Mouse (Mus musculus) lung, embryonic 15.5 days (tissue): Measurements from ENCODE around the gene Slc19a3. TPM values are rescaled to one million over a fixed set of nuclear protein-coding genes. Genes with fewer than 3 reads are reported as not detected.

Experiments used
- ATAC-seq: fragments of 200-750 bp; cut with Nextera tagmentation; 2 replicates; pipeline ENCODE4 v1.8.0; 2017; ENCODE audit warnings: moderate number of reproducible peaks, borderline replicate concordance; ENCODE audit not compliant: low FRiP score, low TSS enrichment; ENCODE audit errors: extremely low read depth
- H3K27ac ChIP-seq: fragments of 300-500 bp; sonication (generic); 2 replicates; pipeline ENCODE4 v1.5.1; 2015; ENCODE audit warnings: moderate library complexity, mild to moderate bottlenecking, inconsistent platforms
- H3K27me3 ChIP-seq: fragments of 300-500 bp; sonication (generic); 2 replicates; pipeline ENCODE4 v1.6.1; 2015; ENCODE audit warnings: inconsistent platforms
- H3K36me3 ChIP-seq: fragments of 300-500 bp; sonication (generic); 2 replicates; pipeline ENCODE4 v1.6.1; 2015; ENCODE audit warnings: inconsistent platforms
- H3K4me1 ChIP-seq: fragments of 300-500 bp; sonication (generic); 2 replicates; pipeline ENCODE4 v1.6.1; 2015; ENCODE audit warnings: inconsistent platforms
- H3K4me2 ChIP-seq: fragments of 300-500 bp; sonication (generic); 2 replicates; pipeline ENCODE4 v1.6.1; 2015; ENCODE audit warnings: inconsistent platforms, mild to moderate bottlenecking, moderate library complexity
- H3K4me3 ChIP-seq: fragments of 300-500 bp; sonication (generic); 2 replicates; pipeline ENCODE4 v1.5.1; 2015; ENCODE audit warnings: mild to moderate bottlenecking, inconsistent platforms
- H3K9ac ChIP-seq: fragments of 300-500 bp; sonication (generic); 2 replicates; pipeline ENCODE4 v1.6.1; 2015; ENCODE audit warnings: inconsistent platforms
- H3K9me3 ChIP-seq: fragments of 300-500 bp; sonication (generic); 2 replicates; pipeline ENCODE4 v1.6.1; 2016; ENCODE audit warnings: inconsistent platforms
- WGBS: fragments of 180-500 bp; shearing (Covaris S2); methylation state at CpG from one replicate; pipeline ENCODE4 v1.1.7; 2015; 5-methylcytosine and 5-hydroxymethylcytosine counted together
- polyA plus RNA-seq: library from polyadenylated mRNA; unstranded; fragments of >200 nt; fragmentation: Nextera tagmentation; extraction: Ambion mirVana; gene quantifications from 2 replicates; pipeline ENCODE4 v1.2.1, GENCODE M21; 2015

Slc19a3 gene
- polyA plus RNA-seq, 1 experiment from 2014 or later: 0.65 TPM

DNA sequence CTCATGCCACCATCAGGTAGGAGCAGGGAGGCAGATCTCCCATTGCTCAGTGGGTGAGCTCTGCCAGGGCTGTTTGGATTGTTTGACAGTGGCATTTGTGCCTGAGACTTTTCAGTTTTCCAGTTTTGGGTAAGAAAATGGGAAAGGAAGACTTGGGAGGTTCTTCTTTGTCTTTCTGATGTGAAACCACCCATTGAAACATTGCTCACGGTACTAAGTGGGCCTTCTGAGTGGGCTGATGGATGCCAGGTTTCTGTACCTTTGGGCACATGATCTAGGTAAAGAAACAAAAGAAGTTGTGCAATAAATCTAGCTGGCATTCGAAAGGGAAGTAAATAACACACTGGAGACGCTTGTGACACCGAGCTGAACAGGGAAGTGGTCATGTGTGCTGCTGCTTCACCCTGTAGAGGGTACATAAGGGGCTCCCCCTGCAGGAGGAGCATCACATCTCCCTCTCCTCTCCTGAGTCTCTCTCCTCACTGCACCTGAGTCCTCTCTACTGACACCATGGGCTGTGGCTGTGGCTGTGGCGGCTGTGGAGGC, 6.7 kb upstream of the Slc19a3 start, which contains the start of gene Gm47969:
TSS of gene Gm47969 (plus strand) at position 51 of the 546 bp plus-strand sequence.
- ATAC-seq: 0 out of 2 replicates have a peak, but pooled peaks have one; percentile 19
- no peaks in the 10 kb centered on the region for H3K4me1 ChIP-seq
- WGBS: 71% methylated on average over 5 of the region's 5 CpGs

DNA sequence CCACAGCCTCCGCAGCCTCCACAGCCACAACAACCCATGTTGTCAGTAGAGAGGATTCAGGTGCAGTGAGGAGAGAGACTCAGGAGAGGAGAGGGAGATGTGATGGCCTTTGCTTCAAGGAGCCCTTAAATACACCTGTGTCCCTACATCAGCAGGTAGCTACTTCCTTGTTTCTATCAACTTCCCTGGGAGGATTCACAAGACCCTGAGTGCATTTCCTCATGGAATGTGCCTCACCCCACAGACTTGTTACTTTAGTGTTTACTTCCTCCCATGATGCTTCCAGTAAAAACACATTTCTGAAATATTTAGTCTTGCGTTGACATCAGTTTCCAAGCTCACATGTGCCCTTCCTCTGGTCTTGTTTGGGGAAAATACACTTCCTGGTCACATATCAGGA, 4.1 kb upstream of the Slc19a3 start, which contains the start of gene Krtap28-10:
TSS of gene Krtap28-10 (minus strand) at position 101 of the 400 bp plus-strand sequence.
- Histone ChIP-seq H3K27me3 (no peaks in the 10 kb centered on the region), H3K4me3 (no peak within 1 kb of the TSS), H3K4me2 (no peak within 1 kb of the TSS), H3K9me3 (no peaks in the 10 kb centered on the region), H3K9ac (no peak within 1 kb of the TSS), H3K27ac (no peak within 1 kb of the TSS), H3K36me3 (no peaks in the 10 kb centered on the region), H3K4me1 (no peaks in the 10 kb centered on the region; the same call in 1 of the 2 replicates)
- no peak for ATAC-seq
- WGBS: 80% methylated on average over 2 of the region's 2 CpGs

More for the DNA sequence above, 6.7 kb upstream of the Slc19a3 start, which contains the start of gene Gm47969:
- H3K9me3 ChIP-seq: no peaks in the 10 kb centered on the region
- H3K27ac ChIP-seq: no peak within 1 kb of the TSS
- H3K4me3 ChIP-seq: no peak within 1 kb of the TSS
- H3K9ac ChIP-seq: no peak within 1 kb of the TSS
- no peaks in the 10 kb centered on the region for H3K27me3 ChIP-seq
- H3K36me3 ChIP-seq: no peaks in the 10 kb centered on the region
- H3K4me2 ChIP-seq: no peak within 1 kb of the TSS

DNA sequence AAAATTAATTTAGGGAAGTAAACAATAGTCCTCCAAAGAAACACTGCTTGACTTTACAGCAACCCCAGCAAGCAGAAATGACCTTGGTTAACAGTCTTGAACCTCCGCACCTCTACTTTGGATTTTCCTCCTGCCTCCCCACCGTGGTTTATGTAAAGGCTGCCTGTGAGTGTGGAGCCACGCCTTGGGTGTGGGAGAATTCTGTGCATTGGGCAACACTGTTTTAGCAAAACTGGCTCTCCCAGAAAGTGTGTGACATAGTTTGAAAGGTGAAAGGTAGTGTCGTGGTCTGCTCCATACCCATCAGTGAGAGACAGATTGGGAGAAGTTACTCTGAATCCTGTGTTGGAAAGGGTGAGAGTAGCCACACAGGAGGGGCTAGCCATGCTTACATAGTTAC, 832 bp upstream of the Slc19a3 start:
- H3K27me3 ChIP-seq: no peaks in the 10 kb centered on the region
- H3K9me3 ChIP-seq: no peaks in the 10 kb centered on the region
- no peak for ATAC-seq
- H3K27ac ChIP-seq: no peak overlapping the region
- no peak overlapping the region for H3K4me3 ChIP-seq
- no peak overlapping the region for H3K9ac ChIP-seq
- no peak overlapping the region for H3K4me2 ChIP-seq
- no peaks in the 10 kb centered on the region for H3K36me3 ChIP-seq
- no peaks in the 10 kb centered on the region; the same call in 1 of the 2 replicates for H3K4me1 ChIP-seq
- WGBS: 71% methylated on average over 4 of the region's 4 CpGs

DNA sequence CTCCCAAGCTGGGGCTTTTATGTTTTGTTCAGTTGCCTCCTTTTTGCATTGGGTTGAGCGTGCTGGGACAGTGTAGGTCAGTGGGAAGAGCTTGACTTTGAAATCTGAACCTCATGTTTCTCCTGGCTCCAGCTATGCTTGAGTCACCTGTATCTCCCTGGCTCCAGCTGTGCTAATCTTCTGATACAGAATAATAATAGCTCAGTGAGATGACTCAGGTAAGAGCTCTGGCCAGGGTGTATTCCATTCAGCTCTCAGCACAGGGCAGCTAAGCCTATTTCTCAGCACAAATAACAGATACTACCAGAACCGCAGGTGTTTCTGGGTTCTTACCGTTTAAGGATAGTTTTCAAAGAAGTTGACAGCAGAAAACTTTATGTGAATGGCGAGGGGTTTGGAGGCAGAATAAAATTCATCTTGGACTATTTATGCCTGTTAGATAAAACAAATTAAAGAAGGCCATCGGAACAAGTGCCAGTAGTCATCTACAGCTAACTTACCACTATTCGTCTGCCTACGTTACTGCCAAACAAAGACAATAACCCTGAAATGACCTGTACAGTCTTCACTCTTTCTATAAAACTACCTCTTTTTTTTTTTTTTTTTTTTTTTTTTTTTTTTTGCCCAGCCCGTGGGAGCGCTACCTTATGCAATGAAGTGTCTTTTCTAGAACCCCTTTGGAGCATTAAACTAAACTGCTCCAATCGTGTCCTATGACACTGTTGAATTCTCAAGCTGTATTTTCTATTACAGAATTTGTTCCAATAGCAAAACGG, 1.2 kb downstream of the Slc19a3 start:
- H3K4me2 ChIP-seq: peak overlapping the region; percentile 68; the same call in 1 of the 2 replicates
- H3K27me3 ChIP-seq: no peaks in the 10 kb centered on the region
- 73% methylated on average over 11 of the region's 11 CpGs for WGBS
- no peak overlapping the region for H3K9ac ChIP-seq
- no peak overlapping the region for H3K4me3 ChIP-seq
- no peak for ATAC-seq
- no peaks in the 10 kb centered on the region for H3K36me3 ChIP-seq
- H3K27ac ChIP-seq: no peak overlapping the region
- no peaks in the 10 kb centered on the region; the same call in 1 of the 2 replicates for H3K4me1 ChIP-seq
- H3K9me3 ChIP-seq: no peaks in the 10 kb centered on the region

DNA sequence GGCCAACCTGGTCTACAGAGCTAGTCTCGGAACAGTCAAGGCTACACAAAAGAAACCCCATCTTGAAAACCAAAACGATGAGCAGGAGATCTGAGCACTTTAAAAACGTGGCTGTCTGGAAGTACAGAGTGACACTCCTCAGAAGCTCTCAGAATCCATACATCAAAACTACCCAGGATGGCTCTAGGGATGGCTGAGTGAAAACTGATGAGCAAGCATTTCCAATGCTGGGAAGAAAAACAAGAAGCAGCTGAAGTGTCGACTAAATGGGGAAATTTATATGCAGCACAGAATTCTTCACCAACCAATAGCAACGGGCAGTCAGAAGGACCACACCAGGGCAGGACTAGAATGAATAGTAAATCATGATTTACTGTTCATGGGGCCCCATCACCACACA, 3.7 kb downstream of the Slc19a3 start:
- no peak overlapping the region for H3K27ac ChIP-seq
- WGBS: 63% methylated on average over 5 of the region's 5 CpGs
- no peaks in the 10 kb centered on the region for H3K27me3 ChIP-seq
- no peaks in the 10 kb centered on the region for H3K9me3 ChIP-seq
- H3K36me3 ChIP-seq: no peaks in the 10 kb centered on the region
- no peak overlapping the region for H3K4me3 ChIP-seq
- no peak overlapping the region for H3K9ac ChIP-seq
- no peak overlapping the region for H3K4me2 ChIP-seq
- ATAC-seq: no peak
- H3K4me1 ChIP-seq: no peaks in the 10 kb centered on the region; the same call in 1 of the 2 replicates

DNA sequence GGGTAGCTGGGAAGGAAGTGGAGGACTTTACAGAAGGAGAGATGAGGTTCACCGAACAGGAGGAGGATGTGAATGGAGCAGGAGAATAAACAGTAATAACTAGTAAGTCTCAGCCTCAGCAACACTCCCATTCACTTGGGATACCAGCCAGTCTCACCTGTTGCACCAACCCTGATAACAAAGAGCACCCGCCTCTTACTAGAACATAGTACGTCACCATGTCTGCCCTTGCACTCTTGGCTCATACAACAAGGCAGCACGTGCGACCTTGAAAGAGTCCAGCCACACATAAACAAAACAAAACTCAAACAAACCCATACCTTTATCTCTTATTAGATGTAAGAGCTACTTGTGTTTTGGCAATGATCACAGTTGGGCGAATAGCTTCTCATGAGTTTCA, 5.7 kb downstream of the Slc19a3 start:
- H3K4me3 ChIP-seq: no peak overlapping the region
- H3K9me3 ChIP-seq: no peaks in the 10 kb centered on the region
- H3K9ac ChIP-seq: no peak overlapping the region
- no peak overlapping the region for H3K27ac ChIP-seq
- H3K4me1 ChIP-seq: no peaks in the 10 kb centered on the region
- H3K27me3 ChIP-seq: no peaks in the 10 kb centered on the region
- ATAC-seq: no peak
- WGBS: 74% methylated on average over 6 of the region's 6 CpGs
- H3K36me3 ChIP-seq: no peaks in the 10 kb centered on the region
- no peak overlapping the region for H3K4me2 ChIP-seq

DNA sequence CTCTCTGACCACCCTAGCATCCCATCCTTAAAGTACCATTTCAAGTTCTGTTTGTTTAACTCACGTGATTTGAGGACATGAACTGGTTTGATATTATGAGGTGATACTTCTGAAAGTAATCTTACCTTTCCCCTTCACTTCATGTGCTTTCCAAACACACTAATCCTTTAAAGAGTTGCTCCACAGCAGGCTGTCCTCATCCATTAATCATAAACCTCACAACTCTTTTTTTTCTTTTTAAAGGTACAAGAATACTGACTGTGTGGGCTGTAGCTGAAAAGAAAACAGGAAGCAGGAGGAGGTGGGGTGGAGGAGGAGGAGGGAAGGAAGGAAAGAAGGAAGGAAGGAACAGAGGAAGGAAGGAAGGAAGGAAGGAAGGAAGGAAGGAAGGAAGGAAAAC, 6.3 kb downstream of the Slc19a3 start:
- H3K36me3 ChIP-seq: no peaks in the 10 kb centered on the region
- no peak overlapping the region for H3K4me2 ChIP-seq
- H3K9ac ChIP-seq: no peak overlapping the region
- H3K27me3 ChIP-seq: no peaks in the 10 kb centered on the region
- WGBS: 19% methylated on average over 1 of the region's 1 CpGs
- H3K27ac ChIP-seq: no peak overlapping the region
- no peak overlapping the region for H3K4me3 ChIP-seq
- no peak for ATAC-seq
- H3K9me3 ChIP-seq: no peaks in the 10 kb centered on the region
- no peaks in the 10 kb centered on the region for H3K4me1 ChIP-seq

DNA sequence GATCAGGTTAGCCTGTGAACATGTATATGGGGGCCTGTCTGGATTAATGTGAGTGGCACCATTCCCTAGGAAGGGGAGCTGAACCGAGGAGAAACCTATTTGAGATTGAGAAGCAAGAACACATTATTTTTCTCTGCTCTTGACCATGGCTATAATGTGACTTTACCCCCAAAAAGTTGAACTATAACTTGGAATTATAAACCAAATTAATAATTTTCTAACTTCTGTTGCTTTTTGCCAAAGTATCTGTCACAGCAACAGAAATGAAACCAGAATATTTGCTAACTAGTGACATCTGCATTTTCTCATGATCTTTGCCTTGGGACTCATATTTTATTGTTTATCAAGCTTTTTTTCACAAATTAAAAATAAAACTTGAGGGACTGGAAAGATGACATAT, 21.7 kb downstream of the Slc19a3 start:
- Histone ChIP-seq H3K27me3 (no peaks in the 10 kb centered on the region), H3K9ac (no peak overlapping the region), H3K4me3 (no peak overlapping the region), H3K4me1 (no peaks in the 10 kb centered on the region), H3K9me3 (no peaks in the 10 kb centered on the region), H3K4me2 (no peak overlapping the region), H3K36me3 (no peaks in the 10 kb centered on the region), H3K27ac (no peak overlapping the region)
- 59% methylated on average over 1 of the region's 1 CpGs for WGBS
- no peak for ATAC-seq

DNA sequence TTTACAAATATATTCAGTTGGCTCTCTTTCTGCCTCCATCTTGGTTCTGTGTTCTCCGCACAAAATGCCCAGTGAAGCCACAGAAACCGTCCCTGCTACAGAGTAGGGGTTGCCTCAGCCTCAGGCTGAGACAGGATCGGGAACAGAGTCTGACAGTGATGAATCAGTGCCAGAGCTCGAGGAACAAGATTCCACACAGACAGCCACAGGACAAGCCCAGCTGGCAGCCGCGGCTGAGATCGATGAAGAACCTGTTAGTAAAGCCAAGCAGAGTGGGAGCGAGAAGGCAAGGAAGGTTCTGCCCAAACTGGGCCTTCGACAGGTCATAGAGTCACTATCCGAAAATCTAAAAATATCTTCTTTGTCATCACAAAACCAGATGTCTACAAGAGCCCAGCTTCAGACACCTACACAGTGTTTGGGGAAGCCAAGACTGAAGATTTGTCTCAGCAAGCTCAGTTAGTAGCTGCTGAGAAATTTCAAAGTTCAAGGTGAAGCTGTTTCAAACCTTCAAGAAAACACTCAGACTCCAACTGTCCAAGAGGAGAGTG, 22.8 kb downstream of the Slc19a3 start:
- no peak overlapping the region for H3K9ac ChIP-seq
- no peak for ATAC-seq
- no peak overlapping the region for H3K4me3 ChIP-seq
- H3K4me2 ChIP-seq: no peak overlapping the region
- 53% methylated on average over 10 of the region's 10 CpGs for WGBS
- H3K27ac ChIP-seq: no peak overlapping the region
- no peaks in the 10 kb centered on the region for H3K4me1 ChIP-seq
- no peaks in the 10 kb centered on the region for H3K27me3 ChIP-seq
- no peaks in the 10 kb centered on the region for H3K9me3 ChIP-seq
- no peaks in the 10 kb centered on the region for H3K36me3 ChIP-seq

DNA sequence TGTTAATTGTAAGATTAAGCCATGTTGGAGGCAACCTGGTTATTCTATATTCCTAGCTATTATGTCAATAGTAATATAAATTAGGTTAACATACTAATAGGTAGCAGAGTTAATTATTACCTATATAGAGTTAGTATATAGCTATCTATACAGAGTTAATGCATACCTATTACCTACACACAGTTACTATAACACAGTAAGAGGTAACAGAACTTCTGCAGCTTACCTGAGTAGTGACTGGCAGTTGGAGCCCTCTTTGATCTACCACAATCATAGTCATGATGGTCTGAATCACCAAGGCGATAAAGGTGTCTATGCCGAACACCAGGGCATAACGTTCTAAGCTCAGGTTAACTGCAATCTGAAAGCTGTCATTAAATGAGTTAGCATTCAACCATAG, 23.8 kb downstream of the Slc19a3 start:
- Histone ChIP-seq H3K9me3 (no peaks in the 10 kb centered on the region), H3K27me3 (no peaks in the 10 kb centered on the region), H3K4me1 (no peaks in the 10 kb centered on the region), H3K9ac (no peak overlapping the region), H3K4me3 (no peak overlapping the region), H3K36me3 (no peaks in the 10 kb centered on the region), H3K27ac (no peak overlapping the region), H3K4me2 (no peak overlapping the region)
- no peak for ATAC-seq
- WGBS: 90% methylated on average over 3 of the region's 3 CpGs

DNA sequence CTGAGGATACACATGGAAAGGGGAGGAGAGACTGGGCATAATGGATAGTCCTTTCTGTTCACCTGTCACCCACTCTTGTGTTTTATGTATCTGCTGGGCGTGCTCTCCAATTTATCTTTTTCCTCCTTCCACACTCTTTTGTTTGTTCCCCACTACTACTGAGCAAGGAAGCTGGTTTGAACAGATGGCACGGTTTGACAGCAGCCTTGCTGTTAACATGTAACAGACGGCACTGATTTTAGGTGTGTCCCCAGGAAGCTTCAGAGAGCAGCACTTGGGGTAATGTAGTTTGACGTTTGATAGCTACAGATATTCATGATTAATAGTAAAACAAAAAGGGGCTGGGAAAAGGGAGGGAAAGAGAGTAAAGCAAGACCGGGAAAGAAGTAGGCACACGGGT, 30.8 kb downstream of the Slc19a3 start:
- H3K27me3 ChIP-seq: no peaks in the 10 kb centered on the region
- H3K4me2 ChIP-seq: no peak overlapping the region
- H3K9me3 ChIP-seq: no peaks in the 10 kb centered on the region
- 53% methylated on average over 6 of the region's 6 CpGs for WGBS
- H3K4me3 ChIP-seq: no peak overlapping the region
- H3K27ac ChIP-seq: no peak overlapping the region
- no peaks in the 10 kb centered on the region for H3K36me3 ChIP-seq
- H3K9ac ChIP-seq: no peak overlapping the region
- no peaks in the 10 kb centered on the region for H3K4me1 ChIP-seq
- no peak for ATAC-seq
